Mouse (Mus musculus): ENCODE measurements around the gene Fan1.
A peak's percentile ranks its signal among the peaks of the same experiment; 100 is the strongest.

Gene Fan1

GRCm38 (mm10) chr7:64332686-64333085 is 41.2 kb downstream of the Fan1 start:
- no peak for DNase-seq (ENCODE audit: extremely low read depth, low read depth)

- no peak for DNase-seq (ENCODE audit: extremely low read depth, low read depth)
Measured at GRCm38 (mm10) chr7:64331309-64331708, 42.6 kb downstream of the Fan1 start.

GRCm38 (mm10) chr7:64327486-64327885 is 46.4 kb downstream of the Fan1 start:
- DNase-seq (ENCODE audit: extremely low read depth, low read depth): no peak

GRCm38 (mm10) chr7:64326892-64327291 is 47.0 kb downstream of the Fan1 start:
- peak; percentile 50 for DNase-seq (ENCODE audit: extremely low read depth, low read depth)

GRCm38 (mm10) chr7:64321658-64322057 is 52.2 kb downstream of the Fan1 start:
- DNase-seq (ENCODE audit: extremely low read depth, low read depth): no peak

GRCm38 (mm10) chr7:64321125-64321524 is 52.8 kb downstream of the Fan1 start:
- DNase-seq (ENCODE audit: extremely low read depth, low read depth): no peak

- DNase-seq (ENCODE audit: extremely low read depth, low read depth): no peak
Measured at GRCm38 (mm10) chr7:64312811-64313210, 61.1 kb downstream of the Fan1 start.

GRCm38 (mm10) chr7:64310756-64311155 is 63.1 kb downstream of the Fan1 start:
- no peak for DNase-seq (ENCODE audit: extremely low read depth, low read depth)

- no peak for DNase-seq (ENCODE audit: extremely low read depth, low read depth)
Measured at GRCm38 (mm10) chr7:64310241-64310640, 63.7 kb downstream of the Fan1 start.

All from MEL-GATA-1-ER (cell line).